20 mouse cellular contexts compared by ENCODE assay signal in the genomic region with DNA sequence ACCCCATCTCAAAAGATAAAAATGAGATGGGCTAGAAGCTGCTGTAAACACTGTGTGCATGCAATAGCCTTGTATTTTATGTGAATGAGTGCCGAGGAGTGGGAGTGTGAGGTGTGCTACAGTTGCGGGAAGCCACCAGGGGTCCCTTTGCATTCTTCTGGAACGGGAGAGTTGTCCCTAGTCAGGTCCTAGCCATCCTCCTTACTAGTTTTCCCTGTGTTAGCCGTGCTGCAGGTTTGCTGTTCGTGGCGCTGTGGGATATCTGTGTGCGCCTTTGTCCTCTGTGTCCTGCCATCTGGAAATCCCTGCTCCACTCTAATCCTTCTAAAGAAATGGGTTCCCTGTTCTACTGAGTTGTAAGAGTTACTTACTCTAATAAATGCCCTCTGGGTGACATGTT.
"Had no signal": no experiment of that assay in that cellular context is flagged by ENCODE, and none has a peak within 500 bp of the region (broad histone marks: within the 10 kb centered on the region; RNA-seq: fewer than 3 reads in every experiment).

No protein-coding gene starts in this region.

- H3K9ac ChIP-seq: heart, embryonic 13.5 days; heart, embryonic 15.5 days; hindbrain, embryonic 13.5 days; intestine, embryonic 15.5 days; limb, embryonic 13.5 days; limb, embryonic 15.5 days; liver, embryonic 12.5 days; liver, embryonic 14.5 days had no signal

- H3K4me1 ChIP-seq: limb, embryonic 13.5 days; limb, embryonic 15.5 days had no signal

- H3K27ac ChIP-seq: heart, embryonic 13.5 days; heart, embryonic 15.5 days; hindbrain, embryonic 13.5 days; intestine, embryonic 15.5 days; limb, embryonic 13.5 days; limb, embryonic 15.5 days; liver, embryonic 12.5 days; liver, embryonic 14.5 days had no signal

- H3K27me3 ChIP-seq: heart, embryonic 13.5 days; heart, embryonic 15.5 days; hindbrain, embryonic 13.5 days; intestine, embryonic 15.5 days; limb, embryonic 13.5 days; limb, embryonic 15.5 days; liver, embryonic 12.5 days had no signal

- DNase-seq: gastrocnemius, postnatal 14 days; gastrocnemius, postnatal 36 days; heart, adult 18-20 months; heart, postnatal 14 days; heart, postnatal 36 days; kidney, adult 18-20 months; kidney, adult 8-10 months; kidney, postnatal 14 days; kidney, postnatal 36 days; layer of hippocampus, adult 9-11 months; layer of hippocampus, postnatal 36 days; left cerebral cortex, postnatal 4 days had no signal

- H3K4me3 ChIP-seq: heart, embryonic 13.5 days; heart, embryonic 15.5 days; hindbrain, embryonic 13.5 days; intestine, embryonic 15.5 days; limb, embryonic 13.5 days; limb, embryonic 15.5 days; liver, embryonic 12.5 days had no signal
